Mouse (Mus musculus) bone marrow, adult 2 months (tissue): ENCODE measurements around the gene Sept9.

Source experiments
- CTCF ChIP-seq: fragments of 200-500 bp; IDR thresholded peaks from 2 replicates; pipeline ENCODE4 v1.5.1; 2011; ENCODE audit warnings: low read length, control low read depth; ENCODE audit not compliant: control insufficient read depth, insufficient read depth
- POLR2A ChIP-seq: fragments of 200-500 bp; IDR thresholded peaks from 2 replicates; pipeline ENCODE4 v1.6.1; 2011; ENCODE audit warnings: low read depth, mild to moderate bottlenecking, control low read depth, low read length, borderline replicate concordance; ENCODE audit not compliant: control insufficient read depth

- peak; percentile 10; the same call in 1 of the 2 replicates for TF ChIP-seq CTCF
- TF ChIP-seq POLR2A = no peak
Measured at GRCm38 (mm10) chr11:117326140-117326725, 126.8 kb downstream of the Sept9 start.
